Mouse (Mus musculus): Measurements from ENCODE around the gene Tnrc18. TPM values are rescaled to one million over a fixed set of nuclear protein-coding genes. Genes with fewer than 3 reads are reported as not detected.

Tnrc18 gene
- polyA plus RNA-seq, 1 experiment from 2014 or later = 27.5 TPM

DNA sequence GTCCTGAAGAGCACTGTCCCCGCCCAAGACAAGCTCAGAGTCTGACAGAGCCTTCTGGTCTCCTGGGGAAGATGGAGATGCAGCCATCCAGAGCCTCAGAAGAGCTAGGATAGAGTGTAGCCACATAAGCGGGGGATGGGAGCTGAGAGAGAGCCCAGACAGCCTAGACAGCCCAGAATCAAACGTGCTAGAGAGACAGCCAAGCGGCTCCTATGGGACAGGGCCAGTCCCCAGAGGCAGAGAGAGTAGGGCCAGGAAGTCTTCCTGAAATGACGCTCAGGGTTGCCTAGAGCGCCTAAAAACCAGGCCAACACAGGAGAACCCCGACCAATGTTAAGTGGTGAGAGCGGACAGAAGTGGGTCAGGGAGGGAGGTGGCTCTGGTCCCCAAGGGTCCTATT is 39.3 kb downstream of the Tnrc18 start:
- H3K9ac ChIP-seq (ENCODE audit: low read length) = no peak overlapping the region
- H3K4me1 ChIP-seq (ENCODE audit: control insufficient read depth, insufficient read depth, low read length) = peaks cover 5% of the 10 kb centered on the region
- H3K36me3 ChIP-seq (ENCODE audit: control insufficient read depth, insufficient read depth, low read length) = peaks cover 63% of the 10 kb centered on the region
- DNase-seq (ENCODE audit: low spot score) = no peak
- no peaks in the 10 kb centered on the region for H3K27me3 ChIP-seq (replicated peaks; ENCODE audit: control insufficient read depth, insufficient read depth, low read length)
- H3K4me2 ChIP-seq (ENCODE audit: low read length) = no peak overlapping the region
- no peak; the same call in 1 of the 2 replicates for ATAC-seq
- peak overlapping the region; percentile 27; the same call in 1 of the 2 replicates for H3K27ac ChIP-seq (ENCODE audit: low read depth, low read length)
- no peak overlapping the region for H3K4me3 ChIP-seq (ENCODE audit: low read depth, low read length)
- 60% methylated on average over 8 of the region's 8 CpGs for WGBS
- no peaks in the 10 kb centered on the region for H3K9me3 ChIP-seq (replicated peaks; ENCODE audit: control insufficient read depth, low read length)

DNA sequence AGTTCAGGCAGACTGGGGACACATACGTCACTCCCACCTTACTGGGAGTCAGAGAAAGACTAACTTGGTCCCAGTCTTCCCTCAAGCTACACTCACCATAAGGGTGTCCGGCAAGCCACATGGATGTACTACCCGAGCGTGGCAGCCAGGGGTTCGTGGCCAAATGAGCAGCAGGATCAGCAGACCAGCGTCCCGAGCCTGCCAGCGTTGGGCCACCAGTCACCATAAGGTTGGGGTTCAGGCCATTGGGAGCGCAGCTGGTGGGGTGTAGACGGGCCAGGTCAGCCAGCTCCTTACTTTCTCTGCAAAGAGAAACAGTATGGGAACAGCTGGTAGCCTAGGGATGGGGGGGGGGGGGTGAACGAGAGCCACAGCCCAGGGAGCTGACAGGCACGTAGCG is 41.4 kb downstream of the Tnrc18 start:
- peaks cover 5% of the 10 kb centered on the region for H3K4me1 ChIP-seq (ENCODE audit: control insufficient read depth, insufficient read depth, low read length)
- no peak overlapping the region for H3K27ac ChIP-seq (ENCODE audit: low read depth, low read length)
- H3K27me3 ChIP-seq (replicated peaks; ENCODE audit: control insufficient read depth, insufficient read depth, low read length) = no peaks in the 10 kb centered on the region
- H3K4me3 ChIP-seq (ENCODE audit: low read depth, low read length) = no peak overlapping the region
- no peak overlapping the region for H3K4me2 ChIP-seq (ENCODE audit: low read length)
- H3K9ac ChIP-seq (ENCODE audit: low read length) = no peak overlapping the region
- peaks cover 72% of the 10 kb centered on the region for H3K36me3 ChIP-seq (ENCODE audit: control insufficient read depth, insufficient read depth, low read length)
- no peaks in the 10 kb centered on the region for H3K9me3 ChIP-seq (replicated peaks; ENCODE audit: control insufficient read depth, low read length)
- DNase-seq (ENCODE audit: low spot score) = no peak
- 91% methylated on average over 12 of the region's 13 CpGs for WGBS
- ATAC-seq = no peak

DNA sequence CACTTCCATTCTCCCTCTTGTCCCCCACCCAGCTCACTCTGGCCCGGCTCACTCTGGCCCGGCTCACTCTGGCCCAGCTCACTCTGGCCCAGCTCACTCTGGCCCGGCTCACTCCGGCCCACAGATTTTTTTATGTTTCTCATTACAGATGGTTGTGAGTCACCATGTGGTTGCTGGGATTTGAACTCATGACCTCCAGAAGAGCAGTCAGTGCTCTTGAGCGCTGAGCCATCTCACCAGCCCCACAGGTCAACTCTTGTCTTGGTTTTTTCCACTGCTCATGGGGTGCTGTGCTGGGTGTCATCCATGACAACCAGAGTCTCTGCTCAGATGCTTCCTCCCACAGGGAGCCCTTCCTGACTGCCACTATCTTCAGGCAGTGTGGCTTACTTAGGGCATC is 42.7 kb downstream of the Tnrc18 start:
- WGBS = 94% methylated on average over 5 of the region's 5 CpGs
- no peaks in the 10 kb centered on the region for H3K27me3 ChIP-seq (replicated peaks; ENCODE audit: control insufficient read depth, insufficient read depth, low read length)
- H3K27ac ChIP-seq (ENCODE audit: low read depth, low read length) = no peak overlapping the region
- H3K4me1 ChIP-seq (ENCODE audit: control insufficient read depth, insufficient read depth, low read length) = no peaks in the 10 kb centered on the region
- DNase-seq (ENCODE audit: low spot score) = no peak
- ATAC-seq = no peak
- H3K4me3 ChIP-seq (ENCODE audit: low read depth, low read length) = no peak overlapping the region
- H3K9ac ChIP-seq (ENCODE audit: low read length) = no peak overlapping the region
- H3K9me3 ChIP-seq (replicated peaks; ENCODE audit: control insufficient read depth, low read length) = no peaks in the 10 kb centered on the region
- no peak overlapping the region for H3K4me2 ChIP-seq (ENCODE audit: low read length)
- H3K36me3 ChIP-seq (ENCODE audit: control insufficient read depth, insufficient read depth, low read length) = peaks cover 84% of the 10 kb centered on the region

DNA sequence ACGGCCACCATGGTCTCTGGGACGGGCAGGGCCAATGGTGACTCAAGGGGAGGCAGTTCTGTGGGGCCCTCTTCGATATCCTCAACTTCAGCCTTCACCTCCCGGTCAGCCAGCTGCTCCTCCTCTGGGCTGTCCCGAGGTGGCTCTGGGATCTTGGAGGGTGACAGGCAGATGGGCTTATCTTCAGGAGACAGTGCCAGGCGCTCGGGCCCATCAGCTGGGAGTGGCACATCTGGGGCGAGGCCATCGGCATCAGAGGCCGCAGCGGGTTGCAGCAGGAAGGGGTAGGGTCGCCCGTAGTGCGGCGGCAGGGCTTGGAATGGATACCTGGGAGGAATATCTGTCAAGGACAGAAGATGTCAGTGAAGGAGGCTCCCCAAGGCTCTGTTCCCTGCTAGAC is 45.5 kb downstream of the Tnrc18 start:
- Histone ChIP-seq H3K4me2 (ENCODE audit: low read length) (no peak overlapping the region), H3K36me3 (ENCODE audit: control insufficient read depth, insufficient read depth, low read length) (peaks cover 93% of the 10 kb centered on the region), H3K4me3 (ENCODE audit: low read depth, low read length) (no peak overlapping the region), H3K27ac (ENCODE audit: low read depth, low read length) (no peak overlapping the region), H3K27me3 (replicated peaks; ENCODE audit: control insufficient read depth, insufficient read depth, low read length) (no peaks in the 10 kb centered on the region), H3K9ac (ENCODE audit: low read length) (no peak overlapping the region), H3K4me1 (ENCODE audit: control insufficient read depth, insufficient read depth, low read length) (peaks cover 12% of the 10 kb centered on the region; the same call in 1 of the 2 replicates), H3K9me3 (replicated peaks; ENCODE audit: control insufficient read depth, low read length) (no peaks in the 10 kb centered on the region)
- 94% methylated on average over 15 of the region's 15 CpGs for WGBS
- DNase-seq (ENCODE audit: low spot score) (no peak), ATAC-seq (no peak)

DNA sequence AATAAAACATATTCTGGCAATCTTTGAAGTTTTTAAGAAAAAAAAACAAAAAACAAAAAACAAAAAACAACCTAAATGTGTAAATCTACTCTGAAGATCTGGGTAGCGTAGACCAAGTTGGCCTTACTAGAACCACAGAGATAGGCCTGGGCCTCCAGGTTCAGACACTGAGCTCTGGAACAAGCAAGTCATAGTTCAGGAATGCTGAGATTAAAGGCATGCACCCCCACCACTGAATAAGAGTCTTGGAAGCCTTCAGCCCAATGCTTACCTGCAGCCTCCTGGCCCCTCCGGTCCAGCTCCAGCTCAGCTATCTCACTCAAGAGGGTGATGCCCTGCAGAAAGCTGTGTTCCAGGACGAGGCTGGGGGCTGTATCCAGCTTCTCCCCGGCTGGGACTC is 46.4 kb downstream of the Tnrc18 start:
- Histone ChIP-seq H3K4me1 (ENCODE audit: control insufficient read depth, insufficient read depth, low read length) (peaks cover 12% of the 10 kb centered on the region; the same call in 1 of the 2 replicates), H3K36me3 (ENCODE audit: control insufficient read depth, insufficient read depth, low read length) (peaks cover 93% of the 10 kb centered on the region), H3K9ac (ENCODE audit: low read length) (no peak overlapping the region), H3K27me3 (replicated peaks; ENCODE audit: control insufficient read depth, insufficient read depth, low read length) (no peaks in the 10 kb centered on the region), H3K4me2 (ENCODE audit: low read length) (no peak overlapping the region), H3K4me3 (ENCODE audit: low read depth, low read length) (no peak overlapping the region), H3K27ac (ENCODE audit: low read depth, low read length) (no peak overlapping the region), H3K9me3 (replicated peaks; ENCODE audit: control insufficient read depth, low read length) (no peaks in the 10 kb centered on the region)
- ATAC-seq (no peak), DNase-seq (ENCODE audit: low spot score) (no peak)
- WGBS = 84% methylated on average over 4 of the region's 4 CpGs

DNA sequence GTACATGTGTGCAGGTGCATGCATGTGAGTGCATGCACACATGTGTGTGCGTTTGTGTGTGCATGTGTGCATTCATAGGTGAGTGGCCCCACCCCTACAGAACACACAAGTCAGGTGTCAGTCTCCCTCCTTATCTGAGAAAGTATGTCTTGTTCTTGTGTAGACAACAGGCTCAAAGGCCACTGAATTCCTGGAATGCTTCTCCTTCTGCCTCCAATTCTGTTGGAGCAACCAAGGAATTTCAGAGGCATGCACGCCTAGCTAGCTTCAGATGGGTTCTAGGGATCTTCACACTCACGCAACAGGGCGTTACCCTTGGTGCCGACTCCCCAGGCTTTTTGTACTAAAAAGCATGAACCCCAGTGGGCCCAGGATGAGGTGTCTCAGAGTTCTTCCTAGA is 47.8 kb downstream of the Tnrc18 start:
- no peak for DNase-seq (ENCODE audit: low spot score)

DNA sequence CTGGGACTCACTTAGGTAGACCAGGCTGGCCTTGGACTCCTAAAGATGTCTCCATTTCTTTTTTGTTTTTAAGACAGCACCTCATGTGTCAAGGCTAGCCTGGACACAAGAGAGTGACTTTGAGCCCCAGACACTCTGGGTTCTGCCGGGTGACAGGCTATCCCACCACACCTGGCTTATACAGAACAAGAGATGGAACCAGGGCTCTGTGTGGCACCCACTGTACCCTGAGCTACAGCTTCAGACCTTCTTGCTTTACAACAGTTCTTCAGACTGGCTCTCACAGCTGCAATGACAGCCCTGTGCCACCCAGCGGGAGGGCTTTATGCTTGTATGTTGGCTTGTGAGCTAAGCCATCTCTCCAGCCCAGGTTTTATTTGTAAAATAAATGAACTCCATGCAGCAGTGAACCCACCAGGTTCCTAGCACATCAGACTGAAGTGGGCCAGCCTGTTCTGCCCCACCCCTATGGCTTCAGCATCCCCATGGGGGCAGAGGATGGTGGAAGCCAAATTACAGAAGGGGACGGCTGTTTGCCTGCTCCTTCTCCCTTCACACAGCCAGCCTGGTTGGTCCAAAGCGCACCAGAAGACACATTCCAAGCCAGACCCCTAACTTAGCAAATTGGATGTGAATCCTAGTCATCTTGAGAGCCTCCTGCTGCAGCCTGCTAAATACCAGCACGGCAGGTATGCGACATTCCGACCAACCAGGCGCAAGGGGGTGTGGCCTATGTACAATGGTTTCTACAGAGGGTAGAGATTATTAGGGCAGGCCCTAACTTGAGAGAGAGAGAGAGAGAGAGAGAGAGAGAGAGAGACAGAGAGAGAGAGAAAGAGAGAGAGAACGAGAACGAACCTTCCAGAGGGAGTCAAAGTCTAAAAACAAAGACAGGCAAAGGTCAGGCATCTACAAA is 48.9 kb downstream of the Tnrc18 start:
- peak overlapping the region; percentile 77 for H3K27ac ChIP-seq (ENCODE audit: low read depth, low read length)
- 23% methylated on average over 10 of the region's 10 CpGs for WGBS
- H3K4me2 ChIP-seq (ENCODE audit: low read length) = no peak overlapping the region
- peak overlapping the region; percentile 3 for H3K9ac ChIP-seq (ENCODE audit: low read length)
- no peaks in the 10 kb centered on the region for H3K27me3 ChIP-seq (replicated peaks; ENCODE audit: control insufficient read depth, insufficient read depth, low read length)
- ATAC-seq = 0 out of 2 replicates have a peak, but pooled peaks have one; percentile 33
- H3K9me3 ChIP-seq (replicated peaks; ENCODE audit: control insufficient read depth, low read length) = no peaks in the 10 kb centered on the region
- DNase-seq (ENCODE audit: low spot score) = no peak
- H3K4me1 ChIP-seq (ENCODE audit: control insufficient read depth, insufficient read depth, low read length) = peaks cover 12% of the 10 kb centered on the region; the same call in 1 of the 2 replicates
- H3K36me3 ChIP-seq (ENCODE audit: control insufficient read depth, insufficient read depth, low read length) = peaks cover 93% of the 10 kb centered on the region
- H3K4me3 ChIP-seq (ENCODE audit: low read depth, low read length) = no peak overlapping the region

More for the DNA sequence above, 47.8 kb downstream of the Tnrc18 start:
- Histone ChIP-seq H3K36me3 (ENCODE audit: control insufficient read depth, insufficient read depth, low read length) (peaks cover 93% of the 10 kb centered on the region), H3K27ac (ENCODE audit: low read depth, low read length) (peak overlapping the region; percentile 41; the same call in 1 of the 2 replicates), H3K4me2 (ENCODE audit: low read length) (no peak overlapping the region), H3K4me1 (ENCODE audit: control insufficient read depth, insufficient read depth, low read length) (peaks cover 12% of the 10 kb centered on the region; the same call in 1 of the 2 replicates), H3K9ac (ENCODE audit: low read length) (peak overlapping the region; percentile 14; the same call in 1 of the 2 replicates), H3K9me3 (replicated peaks; ENCODE audit: control insufficient read depth, low read length) (no peaks in the 10 kb centered on the region), H3K27me3 (replicated peaks; ENCODE audit: control insufficient read depth, insufficient read depth, low read length) (no peaks in the 10 kb centered on the region), H3K4me3 (ENCODE audit: low read depth, low read length) (no peak overlapping the region)
- 67% methylated on average over 5 of the region's 5 CpGs for WGBS
- ATAC-seq = no peak

DNA sequence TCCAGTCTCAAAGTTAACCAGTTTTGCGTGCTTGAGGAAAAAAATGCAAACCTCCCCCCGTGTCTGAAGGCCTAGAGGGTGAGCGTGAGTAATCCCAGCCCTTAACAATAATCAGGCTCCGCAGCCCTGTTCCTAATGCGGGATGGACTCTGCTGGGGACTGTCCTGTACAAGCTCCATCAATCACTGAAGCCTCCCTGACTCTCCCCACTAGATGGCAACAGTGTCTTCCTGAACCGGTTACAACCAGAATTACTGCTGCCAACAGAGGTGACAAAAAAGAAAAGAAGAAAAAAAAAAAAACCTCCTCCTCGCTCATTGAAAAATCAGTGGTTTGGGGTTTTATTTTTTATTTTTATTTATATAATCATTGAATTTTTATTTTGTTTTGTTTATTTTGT is 49.5 kb downstream of the Tnrc18 start:
- Histone ChIP-seq H3K4me3 (ENCODE audit: low read depth, low read length) (no peak overlapping the region), H3K27me3 (replicated peaks; ENCODE audit: control insufficient read depth, insufficient read depth, low read length) (no peaks in the 10 kb centered on the region), H3K9me3 (replicated peaks; ENCODE audit: control insufficient read depth, low read length) (no peaks in the 10 kb centered on the region), H3K27ac (ENCODE audit: low read depth, low read length) (peak overlapping the region; percentile 77; the same call in 1 of the 2 replicates), H3K36me3 (ENCODE audit: control insufficient read depth, insufficient read depth, low read length) (peaks cover 93% of the 10 kb centered on the region), H3K4me1 (ENCODE audit: control insufficient read depth, insufficient read depth, low read length) (peaks cover 12% of the 10 kb centered on the region; the same call in 1 of the 2 replicates), H3K9ac (ENCODE audit: low read length) (peak overlapping the region; percentile 3; the same call in 1 of the 2 replicates), H3K4me2 (ENCODE audit: low read length) (no peak overlapping the region)
- ATAC-seq = peak; percentile 60; the same call in 1 of the 2 replicates
- DNase-seq (ENCODE audit: low spot score) = peak; percentile 92
- 8% methylated on average over 7 of the region's 7 CpGs for WGBS

DNA sequence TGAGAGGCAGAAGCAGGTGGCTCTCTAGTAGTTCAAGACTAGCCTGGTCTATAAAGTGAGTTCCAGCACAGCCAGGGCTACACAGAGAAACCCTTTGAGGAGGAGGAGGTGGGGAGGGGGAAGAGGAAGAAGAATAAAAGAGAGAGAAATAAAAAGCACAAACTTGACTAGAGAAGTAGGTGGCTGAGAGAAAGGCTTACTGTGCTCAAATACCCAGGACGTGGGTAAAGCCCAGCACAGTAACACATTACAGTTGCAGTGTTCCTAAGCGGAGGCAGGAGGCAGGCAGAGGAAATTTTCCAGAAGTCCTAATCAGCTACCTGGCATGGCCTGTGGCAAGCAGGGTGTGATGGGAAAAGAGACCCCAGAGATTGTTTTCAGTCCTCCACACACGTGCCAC is 50.8 kb downstream of the Tnrc18 start:
- no peak overlapping the region for H3K4me2 ChIP-seq (ENCODE audit: low read length)
- H3K36me3 ChIP-seq (ENCODE audit: control insufficient read depth, insufficient read depth, low read length) = peaks cover 93% of the 10 kb centered on the region
- H3K4me1 ChIP-seq (ENCODE audit: control insufficient read depth, insufficient read depth, low read length) = peaks cover 14% of the 10 kb centered on the region
- no peak overlapping the region for H3K9ac ChIP-seq (ENCODE audit: low read length)
- 83% methylated on average over 3 of the region's 3 CpGs for WGBS
- no peak for ATAC-seq
- no peaks in the 10 kb centered on the region for H3K27me3 ChIP-seq (replicated peaks; ENCODE audit: control insufficient read depth, insufficient read depth, low read length)
- DNase-seq (ENCODE audit: low spot score) = no peak
- no peak overlapping the region for H3K27ac ChIP-seq (ENCODE audit: low read depth, low read length)
- H3K9me3 ChIP-seq (replicated peaks; ENCODE audit: control insufficient read depth, low read length) = no peaks in the 10 kb centered on the region
- H3K4me3 ChIP-seq (ENCODE audit: low read depth, low read length) = no peak overlapping the region

All from forebrain, embryonic 14.5 days (tissue).